Mouse (Mus musculus) CH12.LX (cell line): ENCODE data around the gene Mgarp. TPM values are rescaled to one million over a fixed set of nuclear protein-coding genes. Genes with fewer than 3 reads are reported as not detected.
A peak's percentile ranks its signal among the peaks of the same experiment; 100 is the strongest.
"Not testable (repeated sequence)": the region's sequence is repeated elsewhere in the genome, so short reads cannot be mapped to it uniquely, and the experiment has no call there.

Source experiments
- DNase-seq: peaks from one replicate; pipeline ENCODE4 v3.0.0-alpha.2; 2013; ENCODE audit errors: extremely low read depth
- H3K27ac ChIP-seq: 2 replicates; pipeline ENCODE4 v1.5.1; 2012; ENCODE audit warnings: low read depth, mild to moderate bottlenecking, control low read depth, moderate library complexity; ENCODE audit not compliant: insufficient read depth
- H3K27me3 ChIP-seq: replicated peaks from 2 replicates; pipeline ENCODE3; 2012; ENCODE audit warnings: inconsistent platforms
- H3K36me3 ChIP-seq, 2 experiments: replicated peaks in 1 of 2; 2 replicates each; pipeline versions ENCODE3 to v1.6.1; 2012; ENCODE audit warnings: inconsistent platforms in 1 of 2, low read length in 1 of 2, mild to moderate bottlenecking in 1 of 2, mixed read lengths in 1 of 2, moderate library complexity in 1 of 2; ENCODE audit not compliant: control insufficient read depth in 1 of 2, insufficient read depth in 1 of 2
- H3K4me1 ChIP-seq, 2 experiments: 2 replicates each; pipeline ENCODE4 v1.6.1; 2012; ENCODE audit warnings: inconsistent platforms in 1 of 2, moderate library complexity in 1 of 2; ENCODE audit not compliant: insufficient read depth in 2 of 2, control insufficient read depth in 1 of 2
- H3K4me2 ChIP-seq: 2 replicates; pipeline ENCODE4 v1.6.1; 2012; ENCODE audit warnings: low read depth, mild to moderate bottlenecking, control low read depth; ENCODE audit not compliant: poor library complexity, insufficient read depth, severe bottlenecking
- H3K4me3 ChIP-seq, 3 experiments: fragments of 150-350 bp in 1 of 3; sonication (generic) in 1 of 3; replicated peaks in 1 of 3; 2 replicates each; pipeline versions ENCODE3 to v1.5.1; 2011 to 2012; ENCODE audit warnings: low read depth in 2 of 3, low read length in 2 of 3, mild to moderate bottlenecking in 2 of 3, moderate library complexity in 2 of 3, control low read depth in 1 of 3, improper control_type of control experiment in 1 of 3, inconsistent platforms in 1 of 3, mixed read lengths in 1 of 3; ENCODE audit not compliant: poor library complexity in 1 of 3
- H3K79me2 ChIP-seq: replicated peaks from 2 replicates; pipeline ENCODE4 v1.6.1; 2012; ENCODE audit warnings: mild to moderate bottlenecking, moderate library complexity; ENCODE audit not compliant: control insufficient read depth, poor library complexity, insufficient read depth, severe bottlenecking; ENCODE audit errors: extremely low read depth
- H3K9ac ChIP-seq: 2 replicates; pipeline ENCODE4 v1.6.1; 2012; ENCODE audit warnings: low read depth, mild to moderate bottlenecking, control low read depth, moderate library complexity; ENCODE audit not compliant: insufficient read depth
- H3K9me3 ChIP-seq: replicated peaks from 2 replicates; pipeline ENCODE3; 2012; ENCODE audit warnings: low read length, inconsistent platforms, mixed read lengths
- CHD2 ChIP-seq: IDR thresholded peaks from 2 replicates; pipeline ENCODE4 v1.6.1; 2011; ENCODE audit warnings: low read length, improper control_type of control experiment
- CTCF ChIP-seq, 2 experiments: IDR thresholded peaks in 1 of 2; conservative IDR thresholded peaks in 1 of 2; 2 replicates each; pipeline ENCODE4 v1.5.1; 2011 to 2012; ENCODE audit warnings: low read depth in 2 of 2, low read length in 2 of 2, improper control_type of control experiment in 1 of 2, inconsistent platforms in 1 of 2, mild to moderate bottlenecking in 1 of 2, moderate library complexity in 1 of 2
- E2F4 ChIP-seq: IDR thresholded peaks from 2 replicates; pipeline ENCODE4 v1.6.1; 2011; ENCODE audit warnings: low read depth, low read length, improper control_type of control experiment; ENCODE audit not compliant: insufficient replicate concordance
- ELF1 ChIP-seq: IDR thresholded peaks from 2 replicates; pipeline ENCODE4 v1.6.1; 2014; ENCODE audit warnings: low read depth, mild to moderate bottlenecking, inconsistent platforms, low read length, improper control_type of control experiment
- EP300 ChIP-seq: IDR thresholded peaks from 2 replicates; pipeline ENCODE4 v1.6.1; 2011; ENCODE audit warnings: low read length, improper control_type of control experiment
- GABPA ChIP-seq: IDR thresholded peaks from 2 replicates; pipeline ENCODE4 v1.6.1; 2012; ENCODE audit warnings: low read depth, low read length, improper control_type of control experiment, inconsistent platforms; ENCODE audit not compliant: insufficient replicate concordance
- HCFC1 ChIP-seq: IDR thresholded peaks from 2 replicates; pipeline ENCODE4 v1.6.1; 2012; ENCODE audit warnings: low read depth, mild to moderate bottlenecking, inconsistent platforms, low read length, improper control_type of control experiment
- IRF4 ChIP-seq: IDR thresholded peaks from 2 replicates; pipeline ENCODE4 v1.6.1; 2014; ENCODE audit warnings: low read depth, mild to moderate bottlenecking, inconsistent platforms, low read length, improper control_type of control experiment
- KAT2A ChIP-seq: IDR thresholded peaks from 2 replicates; pipeline ENCODE4 v1.6.1; 2012; ENCODE audit warnings: low read length, improper control_type of control experiment, inconsistent platforms; ENCODE audit not compliant: insufficient replicate concordance
- MAFK ChIP-seq: IDR thresholded peaks from 2 replicates; pipeline ENCODE4 v1.6.1; 2011; ENCODE audit warnings: low read length, improper control_type of control experiment; ENCODE audit not compliant: insufficient replicate concordance
- MAX ChIP-seq: IDR thresholded peaks from 2 replicates; pipeline ENCODE4 v1.6.1; 2011; ENCODE audit warnings: low read length, improper control_type of control experiment
- NELFE ChIP-seq: IDR thresholded peaks from 2 replicates; pipeline ENCODE4 v1.6.1; 2011; ENCODE audit warnings: low read depth, low read length, improper control_type of control experiment
- NRF1 ChIP-seq: IDR thresholded peaks from 2 replicates; pipeline ENCODE4 v1.6.1; 2014; ENCODE audit warnings: low read depth, mild to moderate bottlenecking, inconsistent platforms, low read length, improper control_type of control experiment, moderate library complexity
- PAX5 ChIP-seq: IDR thresholded peaks from 2 replicates; pipeline ENCODE4 v1.6.1; 2012; ENCODE audit warnings: low read length, inconsistent platforms, mixed read lengths
- POLR2A ChIP-seq: IDR thresholded peaks from 2 replicates; pipeline ENCODE4 v1.6.1; 2011; ENCODE audit warnings: low read depth, mild to moderate bottlenecking, improper control_type of control experiment, low read length
- POLR2AphosphoS2 ChIP-seq: IDR thresholded peaks from 2 replicates; pipeline ENCODE4 v1.6.1; 2011; ENCODE audit warnings: low read depth, low read length, improper control_type of control experiment
- RAD21 ChIP-seq: IDR thresholded peaks from 2 replicates; pipeline ENCODE4 v1.6.1; 2011; ENCODE audit warnings: low read depth, mild to moderate bottlenecking, low read length, improper control_type of control experiment, moderate library complexity
- SIN3A ChIP-seq: IDR thresholded peaks from 2 replicates; pipeline ENCODE4 v1.6.1; 2012; ENCODE audit warnings: low read length, improper control_type of control experiment, inconsistent platforms
- SMC3 ChIP-seq: IDR thresholded peaks from 2 replicates; pipeline ENCODE4 v1.6.1; 2011; ENCODE audit warnings: low read depth, low read length, improper control_type of control experiment
- TBP ChIP-seq: conservative IDR thresholded peaks from 2 replicates; pipeline ENCODE4 v1.6.1; 2011; ENCODE audit warnings: low read depth, low read length, improper control_type of control experiment
- TCF12 ChIP-seq: IDR thresholded peaks from 2 replicates; pipeline ENCODE4 v1.6.1; 2014; ENCODE audit warnings: low read depth, mild to moderate bottlenecking, inconsistent platforms, low read length, improper control_type of control experiment
- USF2 ChIP-seq: conservative IDR thresholded peaks from 2 replicates; pipeline ENCODE4 v1.6.1; 2011; ENCODE audit warnings: low read depth, low read length, improper control_type of control experiment
- ZC3H11A ChIP-seq: IDR thresholded peaks from 2 replicates; pipeline ENCODE4 v1.6.1; 2012; ENCODE audit warnings: low read depth, mild to moderate bottlenecking, inconsistent platforms, low read length, improper control_type of control experiment
- ZKSCAN1 ChIP-seq: IDR thresholded peaks from 2 replicates; pipeline ENCODE4 v1.6.1; 2012; ENCODE audit warnings: low read depth, inconsistent platforms, low read length, improper control_type of control experiment, borderline replicate concordance
- ZNF384 ChIP-seq: IDR thresholded peaks from 2 replicates; pipeline ENCODE4 v1.6.1; 2012; ENCODE audit warnings: low read depth, low read length, improper control_type of control experiment, inconsistent platforms
- dilution Hi-C: fragments of 300-500 bp; cut with MboI; formaldehyde crosslinking; loops from 2 replicates; pipeline ENCODE4 v1.14.3; 2020; ENCODE audit warnings: low sequenced_read_pairs; ENCODE audit not compliant: extremely low pct_unique_long_range_greater_than_20kb, extremely low pct_ligation_motif_present
- in situ Hi-C: fragments of 300-500 bp; cut with MboI; formaldehyde crosslinking; loops from 3 replicates; pipeline ENCODE4 v1.14.3; 2019; ENCODE audit warnings: low sequenced_read_pairs, low pct_ligation_motif_present, low pct_unique_long_range_greater_than_20kb, mixed read lengths
- polyA plus RNA-seq: library from polyadenylated mRNA; unstranded; fragments of >175 nt; gene quantifications from 2 replicates; pipeline ENCODE4 v1.2.1, GENCODE M21; 2012; ENCODE audit warnings: low read depth; ENCODE audit not compliant: insufficient read length
- total RNA-seq, 2 experiments: library from RNA; depleted of rRNA; stranded (reverse); fragments of 300-350 nt in 1 of 2; fragments of >200 nt in 1 of 2; gene quantifications; 2 replicates each; pipeline ENCODE4 v1.2.3; 2012 to 2014

The Mgarp gene
- total and polyA plus RNA-seq, 3 experiments, result not detected

DNA sequence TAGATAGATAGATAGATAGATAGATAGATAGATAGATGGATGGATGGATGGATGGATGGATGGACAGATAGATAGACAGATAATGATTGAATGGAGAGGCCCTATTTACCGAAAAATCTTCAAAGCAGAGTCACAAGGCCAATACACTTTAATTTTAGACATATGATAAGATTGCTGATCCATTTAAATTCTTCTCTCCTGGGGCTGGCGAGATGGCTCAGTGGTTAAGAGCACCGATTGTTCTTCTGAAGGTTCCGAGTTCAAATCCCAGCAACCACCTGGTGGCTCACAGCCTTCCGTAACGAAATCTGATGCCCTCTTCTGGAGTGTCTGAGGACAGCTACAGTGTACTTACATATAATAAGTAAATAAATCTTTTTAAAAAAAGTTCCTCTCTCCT, 41.6 kb downstream of the Mgarp start:
- DNase-seq, H3K79me2 ChIP-seq, H3K27me3 ChIP-seq, dilution Hi-C loops, H3K9ac ChIP-seq, H3K36me3 ChIP-seq, H3K4me3 ChIP-seq, H3K4me1 ChIP-seq, H3K9me3 ChIP-seq, H3K27ac ChIP-seq, H3K4me2 ChIP-seq: not testable (repeated sequence)
- TF ChIP-seq TBP, result peak; percentile 92
- in situ Hi-C loops, result loop anchor here (10.0 kb wide), 1 partner anchor 70 kb away; no protein-coding TSS in a partner anchor

DNA sequence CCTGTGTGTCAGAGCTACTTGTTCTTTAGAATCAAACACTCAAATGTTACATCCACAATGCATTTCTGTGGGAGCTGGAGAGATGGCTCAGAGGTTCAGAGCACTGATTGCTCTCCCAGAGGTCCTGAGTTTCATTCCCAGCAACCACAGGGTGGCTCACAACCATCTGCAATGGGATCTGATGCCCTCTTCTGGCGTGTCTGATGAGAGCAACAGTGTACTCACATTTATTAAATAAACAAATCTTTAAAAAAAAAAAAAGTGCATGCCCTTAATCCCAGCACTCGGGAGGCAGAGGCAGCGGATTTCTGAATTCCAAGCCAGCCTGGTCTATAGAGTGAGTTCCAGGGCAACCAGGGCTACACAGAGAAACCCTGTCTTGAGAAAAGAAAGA, 42.5 kb downstream of the Mgarp start:
- TF ChIP-seq CTCF (conservative IDR thresholded peaks at IDR 0.05 in 1 of 2, IDR thresholded peaks at IDR 0.05 in 1 of 2; ENCODE audit: low read depth in 2 of 2, low read length in 2 of 2), result peak in 1 of 2 experiments; percentile 31; a peak in 2 of 4 replicates
- TF ChIP-seq EP300, result no peak
- TF ChIP-seq, all 38 proteins: peak for 1
- Histone ChIP-seq H3K4me3 (no peak overlapping the region), H3K4me2 (no peak overlapping the region), H3K27me3 (peaks cover 3% of the 10 kb centered on the region), H3K27ac (no peak overlapping the region), H3K9me3 (no peaks in the 10 kb centered on the region), H3K4me1 (peaks cover 4% of the 10 kb centered on the region in 2 experiments), H3K9ac (no peak overlapping the region), H3K36me3 (no peaks in the 10 kb centered on the region), H3K79me2 (no peaks in the 10 kb centered on the region)
- in situ Hi-C loops (loop anchor here (10.0 kb wide), 1 partner anchor 69 kb away; no protein-coding TSS in a partner anchor), dilution Hi-C loops (no loop called here)
- no peak for DNase-seq

DNA sequence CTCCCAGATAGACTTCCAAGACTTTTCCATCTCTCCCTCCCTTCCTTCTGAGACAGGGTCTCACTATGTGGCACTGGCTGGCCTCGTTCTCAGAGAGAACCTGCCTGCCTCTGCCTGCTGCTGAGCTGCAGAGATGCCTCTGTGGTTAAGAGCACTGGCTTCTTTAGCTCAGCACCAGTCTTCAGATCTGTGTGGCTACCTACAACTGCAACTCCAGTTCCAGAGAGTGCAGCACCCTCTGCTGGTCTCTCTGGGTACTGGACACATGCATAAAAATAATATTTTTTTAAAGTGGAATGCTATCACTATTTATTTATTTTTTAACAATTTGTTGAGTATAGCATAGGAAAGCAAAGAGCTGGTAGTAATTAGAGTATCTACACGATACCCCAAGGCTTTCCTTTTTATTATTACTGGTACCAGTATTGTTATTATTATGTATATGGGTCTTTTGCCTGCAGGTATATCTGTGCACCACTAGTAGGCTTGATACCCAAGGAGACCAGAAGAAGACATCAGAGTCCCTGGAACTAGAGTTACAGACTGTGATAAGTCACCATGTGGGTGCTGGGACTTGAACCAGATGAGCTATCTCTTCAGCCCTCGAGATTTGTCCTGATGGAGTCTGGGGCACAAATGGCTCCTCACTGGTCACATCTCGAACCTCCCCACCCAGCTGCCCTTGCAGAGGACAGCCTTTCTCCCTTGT, 43.1 kb downstream of the Mgarp start:
- in situ Hi-C loops, result loop anchor here (10.0 kb wide), 1 partner anchor 69 kb away; no protein-coding TSS in a partner anchor
- Histone ChIP-seq H3K27me3 (peaks cover 3% of the 10 kb centered on the region), H3K79me2 (no peaks in the 10 kb centered on the region), H3K27ac (no peak overlapping the region), H3K4me3 (no peak overlapping the region), H3K36me3 (no peaks in the 10 kb centered on the region), H3K9me3 (no peaks in the 10 kb centered on the region), H3K4me1 (peaks cover 4% of the 10 kb centered on the region in 2 experiments), H3K9ac (no peak overlapping the region), H3K4me2 (no peak overlapping the region)
- no peak for DNase-seq
- dilution Hi-C loops, result no loop called here
- no peak for TF ChIP-seq USF2
- TF ChIP-seq HCFC1, result no peak
- TF ChIP-seq POLR2AphosphoS2, result no peak
- peak; percentile 90 for TF ChIP-seq SMC3
- peak; percentile 74 to 92 for TF ChIP-seq CTCF (conservative IDR thresholded peaks at IDR 0.05 in 1 of 2, IDR thresholded peaks at IDR 0.05 in 1 of 2; ENCODE audit: low read depth in 2 of 2, low read length in 2 of 2)
- no peak for TF ChIP-seq CHD2
- no peak for TF ChIP-seq MAFK
- peak; percentile 78 for TF ChIP-seq RAD21
- TF ChIP-seq EP300, result no peak
- no peak for TF ChIP-seq MAX
- no peak for TF ChIP-seq NRF1
- TF ChIP-seq GABPA, result no peak
- TF ChIP-seq IRF4, result 0 out of 2 replicates have a peak, but pooled peaks have one; percentile 12
- no peak for TF ChIP-seq NELFE
- TF ChIP-seq TCF12, result no peak
- no peak for TF ChIP-seq ELF1
- TF ChIP-seq ZKSCAN1, result no peak
- TF ChIP-seq ZNF384, result peak; percentile 48
- no peak for TF ChIP-seq KAT2A
- TF ChIP-seq PAX5, result no peak
- TF ChIP-seq ZC3H11A, result peak; percentile 51
- TF ChIP-seq SIN3A, result no peak
- TF ChIP-seq POLR2A, result no peak
- TF ChIP-seq E2F4, result no peak
